Mouse (Mus musculus) G1E (cell line): ENCODE data around the gene Kntc1. TPM values are rescaled to one million over a fixed set of nuclear protein-coding genes. Genes with fewer than 3 reads are reported as not detected.

Experiments
- ATAC-seq: 2 replicates; pipeline ENCODE4 v1.8.0; 2016; ENCODE audit warnings: mild to moderate bottlenecking; ENCODE audit not compliant: insufficient number of reproducible peaks, poor library complexity, low FRiP score, severe bottlenecking; ENCODE audit errors: extremely low read depth
- DNase-seq: peaks from one replicate; pipeline ENCODE4 v3.0.0; 2012; ENCODE audit warnings: low spot score
- H3K27me3 ChIP-seq: 2 replicates; pipeline ENCODE4 v1.6.1; 2012; ENCODE audit warnings: mild to moderate bottlenecking, low read length, inconsistent platforms; ENCODE audit not compliant: insufficient read depth
- H3K36me3 ChIP-seq: replicated peaks from 2 replicates; pipeline ENCODE3; 2012; ENCODE audit warnings: mild to moderate bottlenecking, inconsistent platforms
- H3K4me1 ChIP-seq: 2 replicates; pipeline ENCODE4 v1.6.1; 2012; ENCODE audit warnings: low read depth, low read length, inconsistent platforms, mixed read lengths; ENCODE audit not compliant: insufficient read depth
- H3K4me3 ChIP-seq: 2 replicates; pipeline ENCODE4 v1.5.1; 2012; ENCODE audit warnings: low read depth, mild to moderate bottlenecking, inconsistent platforms, low read length, moderate library complexity, mixed read lengths
- H3K9me3 ChIP-seq: replicated peaks from 2 replicates; pipeline ENCODE4 v1.6.1; 2012; ENCODE audit warnings: inconsistent platforms
- CTCF ChIP-seq: IDR thresholded peaks from 2 replicates; pipeline ENCODE4 v1.5.1; 2012; ENCODE audit warnings: low read depth, low read length, inconsistent platforms, mixed read lengths
- GATA1 ChIP-seq: IDR thresholded peaks from 2 replicates; pipeline ENCODE4 v1.6.1; 2012; ENCODE audit warnings: borderline replicate concordance, low read length, inconsistent platforms, mixed read lengths
- GATA2 ChIP-seq: IDR thresholded peaks from 2 replicates; pipeline ENCODE4 v1.6.1; 2012; ENCODE audit warnings: low read depth, low read length, inconsistent platforms, borderline replicate concordance
- POLR2AphosphoS5 ChIP-seq: IDR thresholded peaks from 2 replicates; pipeline ENCODE4 v1.6.1; 2012; ENCODE audit warnings: low read depth, low read length, inconsistent platforms; ENCODE audit not compliant: insufficient replicate concordance
- TAL1 ChIP-seq: conservative IDR thresholded peaks from 2 replicates; pipeline ENCODE4 v1.6.1; 2012; ENCODE audit warnings: low read depth, low read length, inconsistent platforms, mixed read lengths
- polyA plus RNA-seq: library from polyadenylated mRNA; stranded (reverse); fragments of >175 nt; gene quantifications from 2 replicates; pipeline ENCODE4 v1.2.3, GENCODE M21; 2012
- total RNA-seq, 2 experiments: library from RNA; stranded (forward) in 1 of 2; stranded (reverse) in 1 of 2; fragments of 200-1000 nt in 1 of 2; fragments of >200 nt in 1 of 2; fragmentation: Nextera tagmentation in 1 of 2; gene quantifications; 2 replicates each; pipeline ENCODE4 v1.2.3; 2014 to 2017

The Kntc1 gene
- total and polyA plus RNA-seq, 3 experiments: 3.8 to 117 (median 68.0) TPM

- Histone ChIP-seq H3K27me3 (peaks cover 5% of the 10 kb centered on the region; the same call in 1 of the 2 replicates), H3K9me3 (no peaks in the 10 kb centered on the region), H3K36me3 (no peaks in the 10 kb centered on the region), H3K4me3 (no peak overlapping the region), H3K4me1 (no peaks in the 10 kb centered on the region)
- ATAC-seq: no peak
- TF ChIP-seq POLR2AphosphoS5 (no peak), GATA2 (no peak), CTCF (no peak), TAL1 (no peak), GATA1 (no peak)
- no peak for DNase-seq
Measured at GRCm38 (mm10) chr5:123866457-123866856, 116.9 kb downstream of the Kntc1 start.

GRCm38 (mm10) chr5:123869615-123870014 lies 120.1 kb downstream of the Kntc1 start:
- TF ChIP-seq GATA1 (no peak), GATA2 (no peak), POLR2AphosphoS5 (no peak), CTCF (no peak), TAL1 (no peak)
- Histone ChIP-seq H3K4me3 (no peak overlapping the region), H3K9me3 (no peaks in the 10 kb centered on the region), H3K4me1 (no peaks in the 10 kb centered on the region), H3K27me3 (peaks cover 13% of the 10 kb centered on the region; the same call in 1 of the 2 replicates), H3K36me3 (no peaks in the 10 kb centered on the region)
- DNase-seq (no peak), ATAC-seq (no peak)

Other genes starting within 250 kb of the Kntc1 start
- gene B3gnt4, start 239.3 kb upstream of the Kntc1 start, total RNA-seq (2014; fragmentation: Nextera tagmentation): not detected in 2 replicates
- 0.11 and 0.29 TPM in 2 replicates for gene B3gnt4, start 239.3 kb upstream of the Kntc1 start, total RNA-seq (2017)
- not detected in 2 replicates for gene B3gnt4, start 239.3 kb upstream of the Kntc1 start, polyA plus RNA-seq
- 26.0 and 29.6 TPM in 2 replicates for gene Diablo, start 225.5 kb upstream of the Kntc1 start, total RNA-seq (2014; fragmentation: Nextera tagmentation)
- gene Diablo, start 225.5 kb upstream of the Kntc1 start, total RNA-seq (2017): 47.6 and 51.3 TPM in 2 replicates
- 4.0 and 6.3 TPM in 2 replicates for gene Diablo, start 225.5 kb upstream of the Kntc1 start, polyA plus RNA-seq
- gene Gm49027, start 224.2 kb upstream of the Kntc1 start, total RNA-seq (2014; fragmentation: Nextera tagmentation): not detected in 2 replicates
- 0.17 and 0.71 TPM in 2 replicates for gene Gm49027, start 224.2 kb upstream of the Kntc1 start, total RNA-seq (2017)
- 0.20 and 0.50 TPM in 2 replicates for gene Gm49027, start 224.2 kb upstream of the Kntc1 start, polyA plus RNA-seq
- gene Vps33a, start 176.7 kb upstream of the Kntc1 start, total RNA-seq (2014; fragmentation: Nextera tagmentation): 28.1 and 31.4 TPM in 2 replicates
- gene Vps33a, start 176.7 kb upstream of the Kntc1 start, total RNA-seq (2017): 36.3 and 37.9 TPM in 2 replicates
- gene Vps33a, start 176.7 kb upstream of the Kntc1 start, polyA plus RNA-seq: 9.4 and 11.5 TPM in 2 replicates
- 59.1 and 75.4 TPM in 2 replicates for gene Clip1, start 65.1 kb upstream of the Kntc1 start, total RNA-seq (2014; fragmentation: Nextera tagmentation)
- 47.8 and 49.1 TPM in 2 replicates for gene Clip1, start 65.1 kb upstream of the Kntc1 start, total RNA-seq (2017)
- gene Clip1, start 65.1 kb upstream of the Kntc1 start, polyA plus RNA-seq: 12.0 and 12.9 TPM in 2 replicates
- gene Zcchc8, start 28.6 kb upstream of the Kntc1 start, total RNA-seq (2014; fragmentation: Nextera tagmentation): 68.2 and 93.6 TPM in 2 replicates
- 33.3 and 41.4 TPM in 2 replicates for gene Zcchc8, start 28.6 kb upstream of the Kntc1 start, total RNA-seq (2017)
- 55.2 and 79.4 TPM in 2 replicates for gene Zcchc8, start 28.6 kb upstream of the Kntc1 start, polyA plus RNA-seq
- gene Rsrc2, start 302 bp upstream of the Kntc1 start, total RNA-seq (2014; fragmentation: Nextera tagmentation): 141 and 148 TPM in 2 replicates
- gene Rsrc2, start 302 bp upstream of the Kntc1 start, total RNA-seq (2017): 130 and 151 TPM in 2 replicates
- 8.2 and 18.3 TPM in 2 replicates for gene Rsrc2, start 302 bp upstream of the Kntc1 start, polyA plus RNA-seq
- gene Hcar2, start 115.8 kb downstream of the Kntc1 start, total RNA-seq (2014; fragmentation: Nextera tagmentation): not detected in 2 replicates
- gene Hcar2, start 115.8 kb downstream of the Kntc1 start, total RNA-seq (2017): 0.12 and 0.22 TPM in 2 replicates
- gene Hcar2, start 115.8 kb downstream of the Kntc1 start, polyA plus RNA-seq: not detected in 2 replicates
- gene Hcar1, start 130.3 kb downstream of the Kntc1 start, total RNA-seq (2014; fragmentation: Nextera tagmentation): not detected in 2 replicates
- gene Hcar1, start 130.3 kb downstream of the Kntc1 start, total RNA-seq (2017): 0.06 and 0.22 TPM in 2 replicates
- not detected in 2 replicates for gene Hcar1, start 130.3 kb downstream of the Kntc1 start, polyA plus RNA-seq
- 54.0 and 97.5 TPM in 2 replicates for gene Denr, start 157.5 kb downstream of the Kntc1 start, total RNA-seq (2014; fragmentation: Nextera tagmentation)
- gene Denr, start 157.5 kb downstream of the Kntc1 start, total RNA-seq (2017): 39.7 and 51.7 TPM in 2 replicates
- 150 and 207 TPM in 2 replicates for gene Denr, start 157.5 kb downstream of the Kntc1 start, polyA plus RNA-seq
- gene Gm43518, start 177.7 kb downstream of the Kntc1 start, total RNA-seq (2014; fragmentation: Nextera tagmentation): 1.6 TPM in 1 of 2 replicates, not detected in the other
- gene Gm43518, start 177.7 kb downstream of the Kntc1 start, total RNA-seq (2017): 0.27 and 1.5 TPM in 2 replicates
- not detected in 2 replicates for gene Gm43518, start 177.7 kb downstream of the Kntc1 start, polyA plus RNA-seq
- gene Ccdc62, start 181.0 kb downstream of the Kntc1 start, total RNA-seq (2014; fragmentation: Nextera tagmentation): 2.8 and 9.4 TPM in 2 replicates
- 3.0 and 3.9 TPM in 2 replicates for gene Ccdc62, start 181.0 kb downstream of the Kntc1 start, total RNA-seq (2017)
- gene Ccdc62, start 181.0 kb downstream of the Kntc1 start, polyA plus RNA-seq: 5.0 and 5.6 TPM in 2 replicates
- 14.2 and 21.7 TPM in 2 replicates for gene Hip1r, start 223.9 kb downstream of the Kntc1 start, total RNA-seq (2014; fragmentation: Nextera tagmentation)
- gene Hip1r, start 223.9 kb downstream of the Kntc1 start, total RNA-seq (2017): 5.6 and 7.9 TPM in 2 replicates
- 14.9 and 16.5 TPM in 2 replicates for gene Hip1r, start 223.9 kb downstream of the Kntc1 start, polyA plus RNA-seq